Mouse (Mus musculus) thymus, adult 2 months (tissue): ENCODE measurements around the gene 4933430I17Rik. TPM values are rescaled to one million over a fixed set of nuclear protein-coding genes. Genes with fewer than 3 reads are reported as not detected.

Experiments
- DNase-seq: peaks from one replicate; pipeline ENCODE4 v3.0.0; 2021
- H3K27ac ChIP-seq: fragments of 200-500 bp; 2 replicates; pipeline ENCODE4 v1.5.1; 2012; ENCODE audit warnings: low read length, control low read depth; ENCODE audit not compliant: control insufficient read depth, insufficient read depth
- H3K27me3 ChIP-seq: fragments of 200-500 bp; 2 replicates; pipeline ENCODE4 v1.6.1; 2012; ENCODE audit warnings: mild to moderate bottlenecking, low read length, moderate library complexity, mixed read lengths; ENCODE audit not compliant: control insufficient read depth, insufficient read depth
- H3K36me3 ChIP-seq: fragments of 200-500 bp; 2 replicates; pipeline ENCODE4 v1.6.1; 2012; ENCODE audit warnings: mild to moderate bottlenecking, low read length, moderate library complexity; ENCODE audit not compliant: control insufficient read depth, insufficient read depth
- H3K4me1 ChIP-seq: fragments of 200-500 bp; replicated peaks from 2 replicates; pipeline ENCODE4 v1.6.1; 2012; ENCODE audit warnings: low read length; ENCODE audit not compliant: control insufficient read depth, insufficient read depth
- H3K4me3 ChIP-seq: fragments of 200-500 bp; 2 replicates; pipeline ENCODE4 v1.5.1; 2012; ENCODE audit warnings: mild to moderate bottlenecking, low read length, control low read depth, moderate library complexity; ENCODE audit not compliant: control insufficient read depth, insufficient read depth
- CTCF ChIP-seq: fragments of 200-500 bp; IDR thresholded peaks from 2 replicates; pipeline ENCODE4 v1.5.1; 2012; ENCODE audit warnings: mild to moderate bottlenecking, control low read depth, low read length, moderate library complexity, borderline replicate concordance; ENCODE audit not compliant: control insufficient read depth, poor library complexity, insufficient read depth; ENCODE audit errors: extremely low read depth
- POLR2A ChIP-seq: fragments of 200-500 bp; IDR thresholded peaks from 2 replicates; pipeline ENCODE4 v1.6.1; 2012; ENCODE audit warnings: mild to moderate bottlenecking, low read length, control low read depth, moderate library complexity; ENCODE audit not compliant: control insufficient read depth, poor library complexity, insufficient read depth; ENCODE audit errors: extremely low read depth
- WGBS: fragments of 180-500 bp; shearing (Covaris S2); methylation state at CpG from one replicate; pipeline ENCODE4 v1.1.7; 2018; 5-methylcytosine and 5-hydroxymethylcytosine counted together
- polyA plus RNA-seq: library from polyadenylated mRNA; depleted of rRNA; stranded (reverse); fragments of >200 nt; gene quantifications from 2 replicates; pipeline ENCODE4 v1.2.3, GENCODE M21; 2012

4933430I17Rik gene
- polyA plus RNA-seq, 1 experiment = 0.16 TPM

GRCm38 (mm10) chr4:62501964-62502732, 23.0 kb upstream of the 4933430I17Rik start:
- Histone ChIP-seq H3K4me1 (peaks cover 15% of the 10 kb centered on the region), H3K4me3 (peak overlapping the region; percentile 94), H3K36me3 (no peaks in the 10 kb centered on the region), H3K27me3 (no peaks in the 10 kb centered on the region), H3K27ac (peak overlapping the region; percentile 0; the same call in 1 of the 2 replicates)
- WGBS = 1% methylated on average over 38 of the region's 38 CpGs
- peak; percentile 86 for DNase-seq
- TF ChIP-seq CTCF = no peak
- TF ChIP-seq POLR2A = no peak

- Histone ChIP-seq H3K4me1 (peaks cover 15% of the 10 kb centered on the region), H3K27me3 (no peaks in the 10 kb centered on the region), H3K27ac (no peak overlapping the region), H3K4me3 (no peak overlapping the region), H3K36me3 (no peaks in the 10 kb centered on the region)
- TF ChIP-seq CTCF (no peak), POLR2A (no peak)
- no peak for DNase-seq
- 37% methylated on average over 7 of the region's 7 CpGs for WGBS
Measured at GRCm38 (mm10) chr4:62502969-62503368, 22.2 kb upstream of the 4933430I17Rik start.

GRCm38 (mm10) chr4:62503374-62503970, 21.7 kb upstream of the 4933430I17Rik start, which contains the start of gene Hdhd3:
Hdhd3 (minus strand) TSS chr4:62503467.
- TF ChIP-seq CTCF (no peak), POLR2A (no peak)
- Histone ChIP-seq H3K27me3 (no peaks in the 10 kb centered on the region), H3K36me3 (no peaks in the 10 kb centered on the region), H3K27ac (peak within 1 kb of the TSS; percentile 0; the same call in 1 of the 2 replicates), H3K4me1 (peaks cover 15% of the 10 kb centered on the region), H3K4me3 (peak within 1 kb of the TSS; percentile 94)
- no peak for DNase-seq
- 90% methylated on average over 3 of the region's 3 CpGs for WGBS

GRCm38 (mm10) chr4:62505991-62506390, 19.2 kb upstream of the 4933430I17Rik start:
- no peaks in the 10 kb centered on the region for H3K36me3 ChIP-seq
- peaks cover 15% of the 10 kb centered on the region for H3K4me1 ChIP-seq
- H3K27ac ChIP-seq = no peak overlapping the region
- DNase-seq = no peak
- TF ChIP-seq POLR2A = no peak
- no peaks in the 10 kb centered on the region for H3K27me3 ChIP-seq
- no peak overlapping the region for H3K4me3 ChIP-seq
- 92% methylated on average over 3 of the region's 3 CpGs for whole genome bisulfite sequencing

- WGBS = 39% methylated on average over 2 of the region's 2 CpGs
- peaks cover 10% of the 10 kb centered on the region for H3K4me1 ChIP-seq
- H3K36me3 ChIP-seq = no peaks in the 10 kb centered on the region
- no peaks in the 10 kb centered on the region for H3K27me3 ChIP-seq
- no peak overlapping the region for H3K27ac ChIP-seq
- peak; percentile 61 for DNase-seq
- TF ChIP-seq POLR2A (no peak), CTCF (no peak; the same call in 1 of the 2 replicates)
- no peak overlapping the region for H3K4me3 ChIP-seq
Measured at GRCm38 (mm10) chr4:62506798-62507197, 18.4 kb upstream of the 4933430I17Rik start.

- H3K27ac ChIP-seq = no peak overlapping the region
- no peaks in the 10 kb centered on the region for H3K4me1 ChIP-seq
- DNase-seq = no peak
- no peak for TF ChIP-seq CTCF
- TF ChIP-seq POLR2A = no peak
- H3K36me3 ChIP-seq = no peaks in the 10 kb centered on the region
- WGBS = 87% methylated on average over 5 of the region's 5 CpGs
- H3K4me3 ChIP-seq = no peak overlapping the region
- H3K27me3 ChIP-seq = no peaks in the 10 kb centered on the region
Measured at GRCm38 (mm10) chr4:62508839-62509238, 16.3 kb upstream of the 4933430I17Rik start.

- Histone ChIP-seq H3K4me1 (no peaks in the 10 kb centered on the region), H3K36me3 (no peaks in the 10 kb centered on the region), H3K27ac (no peak overlapping the region), H3K4me3 (no peak overlapping the region), H3K27me3 (no peaks in the 10 kb centered on the region)
- no peak for DNase-seq
- 94% methylated on average over 11 of the region's 11 CpGs for WGBS
- TF ChIP-seq CTCF (no peak), POLR2A (no peak)
Measured at GRCm38 (mm10) chr4:62509946-62510345, 15.2 kb upstream of the 4933430I17Rik start.
